1 mouse cellular context compared by ENCODE assay signal in genomic region chr7:141193348-141193856, GRCm38 (mm10).
TF ChIP-seq lines count a peak whose summit lies in the region.

No protein-coding gene starts in this region.

TF ChIP-seq in MEL, 35 proteins besides CTCF, POLR2A, EP300 and RAD21:
- TF ChIP-seq SIN3A (IDR thresholded peaks at IDR 0.05; ENCODE audit: low read length): peak; percentile 38; the same call in 1 of the 2 replicates
- no peak for TF ChIP-seq RCOR1 (IDR thresholded peaks at IDR 0.05; ENCODE audit: low read depth, low read length)
- TF ChIP-seq MAX (IDR thresholded peaks at IDR 0.05; ENCODE audit: low read length): no peak
- TF ChIP-seq MXI1 (IDR thresholded peaks at IDR 0.05; ENCODE audit: low read depth, low read length): peak; percentile 68
- no peak for TF ChIP-seq HCFC1 (IDR thresholded peaks at IDR 0.05; ENCODE audit: low read depth, low read length)
